Comparison of ENCODE assay signal across 25 mouse cellular contexts in genomic region chr11:98985542-98985941, GRCm38 (mm10). TPM values are rescaled to one million over a fixed set of nuclear protein-coding genes. Genes with fewer than 3 reads are reported as not detected.
A peak's percentile ranks its signal among the peaks of the same experiment; 100 is the strongest.
DNase-seq lines count a peak whose midpoint lies in the region; ATAC-seq and TF ChIP-seq lines count a peak whose summit lies in the region.
"Had no signal": no experiment of that assay in that cellular context is flagged by ENCODE, and none has a peak within 500 bp of the region (broad histone marks: within the 10 kb centered on the region; RNA-seq: fewer than 3 reads in every experiment).

No protein-coding gene starts in this region.

- TF ChIP-seq CTCF in heart, postnatal 0 days (IDR thresholded peaks at IDR 0.05; ENCODE audit: low read depth), result no peak

- no peaks in the 10 kb centered on the region for H3K9me3 ChIP-seq in heart, embryonic 11.5 days (replicated peaks; ENCODE audit: control insufficient read depth, low read length)
- H3K9me3 ChIP-seq in heart, postnatal 0 days (replicated peaks; ENCODE audit: control insufficient read depth, low read length), result no peaks in the 10 kb centered on the region
- H3K9me3 ChIP-seq: embryonic facial prominence, embryonic 10.5 days; hindbrain, embryonic 15.5 days; limb, embryonic 12.5 days had no signal

- H3K4me2 ChIP-seq in heart, embryonic 11.5 days, result peak overlapping the region; percentile 22
- H3K4me2 ChIP-seq in heart, postnatal 0 days (ENCODE audit: low read depth, low read length), result 0 out of 2 replicates have a peak overlapping the region, but pooled peaks have one; percentile 5
- H3K4me2 ChIP-seq: hindbrain, embryonic 15.5 days; limb, embryonic 12.5 days; liver, embryonic 11.5 days; midbrain, embryonic 11.5 days had no signal

- 57% methylated on average over 7 of the region's 7 CpGs for WGBS in heart, embryonic 11.5 days (ENCODE audit: insufficient replicate concordance)
- WGBS in heart, postnatal 0 days, result 30% methylated on average over 7 of the region's 7 CpGs

- TF ChIP-seq EP300 in heart, postnatal 0 days (IDR thresholded peaks at IDR 0.05; ENCODE audit: low read depth), result 0 out of 2 replicates have a peak, but pooled peaks have one; percentile 75

- H3K36me3 ChIP-seq in heart, embryonic 11.5 days (ENCODE audit: control insufficient read depth, insufficient read depth, low read length), result peaks cover 2% of the 10 kb centered on the region; the same call in 1 of the 2 replicates
- no peaks in the 10 kb centered on the region for H3K36me3 ChIP-seq in heart, postnatal 0 days (replicated peaks; ENCODE audit: control insufficient read depth, insufficient read depth, low read length)
- H3K36me3 ChIP-seq: hindbrain, embryonic 15.5 days had no signal

- peaks cover 24% of the 10 kb centered on the region for H3K4me1 ChIP-seq in heart, embryonic 11.5 days (ENCODE audit: control insufficient read depth, insufficient read depth, low read length)
- peaks cover 6% of the 10 kb centered on the region for H3K4me1 ChIP-seq in heart, postnatal 0 days (ENCODE audit: control insufficient read depth, insufficient read depth)

- peaks cover 17% of the 10 kb centered on the region for H3K27me3 ChIP-seq in heart, embryonic 11.5 days (ENCODE audit: control insufficient read depth, insufficient read depth, low read length)
- H3K27me3 ChIP-seq in heart, postnatal 0 days (ENCODE audit: control insufficient read depth, insufficient read depth, low read length), result no peaks in the 10 kb centered on the region
- H3K27me3 ChIP-seq: hindbrain, embryonic 15.5 days; Patski had no signal

- H3K27ac ChIP-seq in heart, embryonic 11.5 days (ENCODE audit: low read depth, low read length), result peak overlapping the region; percentile 54; the same call in 1 of the 2 replicates
- peak overlapping the region; percentile 26; the same call in 1 of the 2 replicates for H3K27ac ChIP-seq in heart, postnatal 0 days (ENCODE audit: low read depth)
- H3K27ac ChIP-seq: embryonic facial prominence, embryonic 10.5 days; hindbrain, embryonic 15.5 days; limb, embryonic 12.5 days had no signal

- no peak overlapping the region for H3K4me3 ChIP-seq in heart, embryonic 11.5 days (ENCODE audit: low read depth, low read length)
- H3K4me3 ChIP-seq in heart, postnatal 0 days (ENCODE audit: low read depth, low read length), result no peak overlapping the region
- H3K4me3 ChIP-seq: embryonic facial prominence, embryonic 10.5 days; hindbrain, embryonic 15.5 days; limb, embryonic 12.5 days had no signal

- peak; percentile 97 for DNase-seq in heart, adult 11 months
- no peak for DNase-seq in heart, adult 8-10 months (ENCODE audit: low spot score)
- peak; percentile 54 for DNase-seq in heart, postnatal 0 days (ENCODE audit: low spot score)
- DNase-seq in urinary bladder, postnatal 25 days (ENCODE audit: low spot score), result no peak
- no peak for DNase-seq in natural killer cell, adult 2 months (ENCODE audit: low spot score in 2 of 2)
- DNase-seq: adrenal gland, adult 2 months; gastrocnemius, postnatal 10 days; kidney, adult 2 months; kidney, postnatal 14 days; liver, postnatal 0 days; right cerebral cortex, postnatal 14 days; spleen, adult 18-20 months; thymus, postnatal 14 days had no signal

- H3K9ac ChIP-seq in heart, embryonic 11.5 days (ENCODE audit: low read depth, low read length), result no peak overlapping the region
- H3K9ac ChIP-seq in heart, postnatal 0 days (replicated peaks; ENCODE audit: low read depth, low read length), result no peak overlapping the region
- H3K9ac ChIP-seq: hindbrain, embryonic 15.5 days; limb, embryonic 12.5 days; liver, postnatal 0 days had no signal

- ATAC-seq in heart, embryonic 11.5 days (replicated peaks; ENCODE audit: insufficient number of reproducible peaks, low FRiP score, low TSS enrichment), result peak; percentile 33; the same call in 1 of the 2 replicates
- peak; percentile 76 for ATAC-seq in heart, postnatal 0 days (ENCODE audit: insufficient read depth, low read depth)
- no peak for ATAC-seq in activated CD4-positive, CD25-positive, alpha-beta regulatory T cell, adult 4 months
- ATAC-seq: forebrain, embryonic 16.5 days; liver, postnatal 0 days; Patski had no signal

RNA-seq across cellular contexts. Expression of gene Gjd3, which starts 2.7 kb away (rescaled TPM):
- under 1 TPM in 1 of 4 experiments, not detected in 3; 0.44 TPM for total RNA-seq in heart, adult 8-10 months (2022)
- 1.3 and 1.5 TPM in 2 replicates for polyA plus RNA-seq in heart, embryonic 11.5 days (2014; fragmentation: Nextera tagmentation; extraction: Ambion mirVana)
- 4.2 and 14.7 TPM in 2 replicates for total RNA-seq in heart, postnatal 0 days (2014; rRNA removed; ENCODE audit: low replicate concordance)
- polyA plus RNA-seq in heart, postnatal 0 days (2015; fragmentation: Nextera tagmentation; extraction: Ambion mirVana), result 5.8 and 6.3 TPM in 2 replicates
- polyA plus RNA-seq in activated CD4-positive, CD25-positive, alpha-beta regulatory T cell, adult 4 months (2017; shearing (Covaris generic)), result under 1 TPM in 1 of 2 experiments, not detected in 1; 0.41 TPM
- total RNA-seq: adrenal gland, adult 2 months; G1E; gastrocnemius, postnatal 10 days; hematopoietic stem cell, adult 5-6 weeks; monocyte, adult 5-6 weeks had no signal
- polyA plus RNA-seq: embryonic facial prominence, embryonic 10.5 days; G1E; liver, postnatal 0 days; midbrain, embryonic 11.5 days had no signal

RNA-seq across cellular contexts. Expression of gene Top2a, which starts 38.4 kb away (rescaled TPM):
- total RNA-seq in heart, adult 8-10 months (2022), result 1 to 10 TPM in 2 of 4 experiments, under 1 TPM in 2; 0.41 to 3.2 (median 0.94) TPM
- polyA plus RNA-seq in heart, embryonic 11.5 days (2014; fragmentation: Nextera tagmentation; extraction: Ambion mirVana), result 220 and 244 TPM in 2 replicates
- 52.9 and 91.1 TPM in 2 replicates for total RNA-seq in heart, postnatal 0 days (2014; rRNA removed; ENCODE audit: low replicate concordance)
- 38.2 and 38.9 TPM in 2 replicates for polyA plus RNA-seq in heart, postnatal 0 days (2015; fragmentation: Nextera tagmentation; extraction: Ambion mirVana)
- polyA plus RNA-seq in activated CD4-positive, CD25-positive, alpha-beta regulatory T cell, adult 4 months (2017; shearing (Covaris generic)), result 100 to 1,000 TPM; 118 to 121 TPM

RNA-seq across cellular contexts. Expression of gene Igfbp4, which starts 55.5 kb away (rescaled TPM):
- total RNA-seq in heart, adult 8-10 months (2022), result 10 to 100 TPM; 79.9 to 86.6 (median 84.1) TPM
- polyA plus RNA-seq in heart, embryonic 11.5 days (2014; fragmentation: Nextera tagmentation; extraction: Ambion mirVana), result 284 and 289 TPM in 2 replicates
- total RNA-seq in heart, postnatal 0 days (2014; rRNA removed; ENCODE audit: low replicate concordance), result 221 and 277 TPM in 2 replicates
- 186 and 201 TPM in 2 replicates for polyA plus RNA-seq in heart, postnatal 0 days (2015; fragmentation: Nextera tagmentation; extraction: Ambion mirVana)
- 10 to 100 TPM; 33.7 to 43.6 TPM for polyA plus RNA-seq in activated CD4-positive, CD25-positive, alpha-beta regulatory T cell, adult 4 months (2017; shearing (Covaris generic))

RNA-seq across cellular contexts. Expression of gene Rara, which starts 57.9 kb away (rescaled TPM):
- 10 to 100 TPM; 10.8 to 13.5 (median 11.9) TPM for total RNA-seq in heart, adult 8-10 months (2022)
- 34.9 and 36.6 TPM in 2 replicates for polyA plus RNA-seq in heart, embryonic 11.5 days (2014; fragmentation: Nextera tagmentation; extraction: Ambion mirVana)
- total RNA-seq in heart, postnatal 0 days (2014; rRNA removed; ENCODE audit: low replicate concordance), result 24.0 and 36.2 TPM in 2 replicates
- 14.7 and 15.8 TPM in 2 replicates for polyA plus RNA-seq in heart, postnatal 0 days (2015; fragmentation: Nextera tagmentation; extraction: Ambion mirVana)
- 10 to 100 TPM in 1 of 2 experiments, 1 to 10 TPM in 1; 9.0 to 13.7 TPM for polyA plus RNA-seq in activated CD4-positive, CD25-positive, alpha-beta regulatory T cell, adult 4 months (2017; shearing (Covaris generic))

Comparison
In these comparisons a context has a peak if more than half of its experiments do, and no peak if none do; other contexts are left out.
1. DNase-seq: peak in heart, adult 11 months (single experiment) and heart, postnatal 0 days (single experiment); none in heart, adult 8-10 months (single experiment), urinary bladder, postnatal 25 days (single experiment) and natural killer cell, adult 2 months (0 of 2).